28 mouse cellular contexts compared by ENCODE assay signal in the genomic region with DNA sequence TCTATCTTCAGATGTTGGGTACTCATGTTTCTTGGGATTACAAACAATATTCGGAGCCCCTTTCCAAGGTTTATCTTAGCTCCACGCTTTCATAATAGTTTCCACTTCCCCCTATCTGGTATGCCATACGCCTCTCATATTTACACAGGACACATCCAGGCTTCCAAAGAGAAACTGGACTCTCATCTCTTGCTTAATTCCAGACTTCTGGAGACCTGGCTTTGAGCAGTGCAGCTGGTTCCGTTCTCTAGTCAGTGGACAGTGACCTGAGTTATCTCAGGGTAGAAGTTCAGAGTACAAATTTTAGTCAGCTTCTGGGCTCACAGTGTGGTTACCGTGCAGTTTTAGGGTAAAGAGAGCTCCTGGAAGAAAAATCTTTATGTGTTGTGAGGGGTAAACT.
DNase-seq lines count a peak whose midpoint lies in the region; ATAC-seq and TF ChIP-seq lines count a peak whose summit lies in the region.
"Had no signal": no experiment of that assay in that cellular context is flagged by ENCODE, and none has a peak within 500 bp of the region (broad histone marks: within the 10 kb centered on the region; RNA-seq: fewer than 3 reads in every experiment).

No protein-coding gene starts in this region.

- H3K9me3 ChIP-seq in heart, embryonic 16.5 days (replicated peaks; ENCODE audit: control insufficient read depth, low read length), result peaks cover 2% of the 10 kb centered on the region; the same call in 1 of the 2 replicates
- H3K9me3 ChIP-seq in liver, embryonic 15.5 days (replicated peaks), result no peaks in the 10 kb centered on the region
- H3K9me3 ChIP-seq: embryonic facial prominence, embryonic 10.5 days; embryonic facial prominence, embryonic 15.5 days; forebrain, embryonic 12.5 days; heart, embryonic 10.5 days; heart, embryonic 15.5 days; hindbrain, embryonic 15.5 days; limb, embryonic 13.5 days; lung, embryonic 15.5 days; midbrain, embryonic 13.5 days; neural tube, embryonic 13.5 days had no signal

- intact Hi-C loops in heart, postnatal 14 days (cut with DNase I), result no loop called here

- 40% methylated on average over 5 of the region's 5 CpGs for WGBS in heart, embryonic 16.5 days
- WGBS in liver, embryonic 15.5 days (ENCODE audit: insufficient replicate concordance), result 51% methylated on average over 5 of the region's 5 CpGs
- 93% methylated on average over 5 of the region's 5 CpGs for WGBS in cerebellum, adult 2 months

- H3K9ac ChIP-seq in heart, embryonic 16.5 days (ENCODE audit: low read length), result no peak overlapping the region
- no peak overlapping the region for H3K9ac ChIP-seq in liver, embryonic 15.5 days
- H3K9ac ChIP-seq: embryonic facial prominence, embryonic 15.5 days; forebrain, embryonic 12.5 days; forebrain, postnatal 0 days; heart, embryonic 15.5 days; hindbrain, embryonic 15.5 days; limb, embryonic 13.5 days; lung, embryonic 15.5 days; midbrain, embryonic 13.5 days; neural tube, embryonic 13.5 days had no signal

- peak overlapping the region; percentile 16; the same call in 1 of the 2 replicates for H3K27ac ChIP-seq in heart, embryonic 16.5 days (ENCODE audit: low read length)
- H3K27ac ChIP-seq in liver, embryonic 15.5 days (replicated peaks), result no peak overlapping the region
- no peak overlapping the region for H3K27ac ChIP-seq in cerebellum, adult 2 months (ENCODE audit: insufficient read depth, low read length)
- H3K27ac ChIP-seq: embryonic facial prominence, embryonic 10.5 days; embryonic facial prominence, embryonic 15.5 days; forebrain, embryonic 12.5 days; heart, embryonic 10.5 days; heart, embryonic 15.5 days; hindbrain, embryonic 15.5 days; kidney, postnatal 0 days; limb, embryonic 13.5 days; lung, embryonic 15.5 days; macrophage; midbrain, embryonic 13.5 days; neural tube, embryonic 13.5 days had no signal

- H3K27me3 ChIP-seq in heart, embryonic 16.5 days (ENCODE audit: control insufficient read depth, insufficient read depth, low read length), result no peaks in the 10 kb centered on the region
- H3K27me3 ChIP-seq in liver, embryonic 15.5 days, result no peaks in the 10 kb centered on the region
- no peaks in the 10 kb centered on the region for H3K27me3 ChIP-seq in cerebellum, adult 2 months (ENCODE audit: control insufficient read depth, insufficient read depth, low read length)
- H3K27me3 ChIP-seq: embryonic facial prominence, embryonic 15.5 days; forebrain, embryonic 12.5 days; heart, embryonic 15.5 days; hindbrain, embryonic 15.5 days; limb, embryonic 13.5 days; lung, embryonic 15.5 days; midbrain, embryonic 13.5 days; neural tube, embryonic 13.5 days had no signal

- peaks cover 6% of the 10 kb centered on the region; the same call in 1 of the 2 replicates for H3K4me1 ChIP-seq in heart, embryonic 16.5 days (ENCODE audit: control insufficient read depth, insufficient read depth, low read length)
- H3K4me1 ChIP-seq in liver, embryonic 15.5 days (replicated peaks), result no peaks in the 10 kb centered on the region
- no peaks in the 10 kb centered on the region for H3K4me1 ChIP-seq in cerebellum, adult 2 months (ENCODE audit: control insufficient read depth, insufficient read depth, low read length)
- H3K4me1 ChIP-seq: embryonic facial prominence, embryonic 15.5 days; forebrain, embryonic 12.5 days; hindbrain, embryonic 15.5 days; lung, embryonic 15.5 days; midbrain, embryonic 13.5 days; neural tube, embryonic 13.5 days had no signal

- ATAC-seq in heart, embryonic 16.5 days (replicated peaks; ENCODE audit: extremely low read depth, insufficient read depth, low FRiP score), result no peak
- peak; percentile 69 for ATAC-seq in liver, embryonic 15.5 days (ENCODE audit: insufficient read depth)
- ATAC-seq: forebrain, postnatal 0 days; midbrain, embryonic 13.5 days had no signal

- no peak overlapping the region for H3K4me2 ChIP-seq in heart, embryonic 16.5 days (ENCODE audit: low read depth, low read length)
- H3K4me2 ChIP-seq in liver, embryonic 15.5 days, result no peak overlapping the region
- H3K4me2 ChIP-seq: embryonic facial prominence, embryonic 15.5 days; forebrain, embryonic 12.5 days; heart, embryonic 15.5 days; hindbrain, embryonic 15.5 days; limb, embryonic 13.5 days; lung, embryonic 15.5 days; midbrain, embryonic 13.5 days; neural tube, embryonic 13.5 days had no signal

- H3K4me3 ChIP-seq in heart, embryonic 16.5 days (ENCODE audit: low read length), result no peak overlapping the region
- no peak overlapping the region for H3K4me3 ChIP-seq in liver, embryonic 15.5 days (replicated peaks)
- no peak overlapping the region for H3K4me3 ChIP-seq in cerebellum, adult 2 months (replicated peaks; ENCODE audit: insufficient read depth, low read depth, low read length)
- H3K4me3 ChIP-seq: embryonic facial prominence, embryonic 10.5 days; embryonic facial prominence, embryonic 15.5 days; forebrain, embryonic 12.5 days; heart, embryonic 10.5 days; heart, embryonic 15.5 days; hindbrain, embryonic 15.5 days; limb, embryonic 13.5 days; lung, embryonic 15.5 days; midbrain, embryonic 13.5 days; neural tube, embryonic 13.5 days had no signal

- TF ChIP-seq CTCF in cerebellum, adult 2 months (IDR thresholded peaks at IDR 0.05; ENCODE audit: borderline replicate concordance, insufficient read depth, low read depth, low read length), result no peak

- DNase-seq in heart, postnatal 14 days, result no peak
- DNase-seq in lung, postnatal 10 days, result peak; percentile 3
- DNase-seq in lung, postnatal 14 days, result no peak
- peak; percentile 59 for DNase-seq in yolk sac, embryonic 10.5 days (ENCODE audit: low spot score)
- no peak for DNase-seq in cerebellum, adult 2 months
- DNase-seq: adrenal gland, adult 2 months; adrenal gland, postnatal 36 days; cerebellum, adult 18-20 months; cerebellum, postnatal 25 days; forebrain, postnatal 0 days; gastrocnemius, postnatal 14 days; kidney, adult 18-20 months; kidney, postnatal 4 days; right cerebral cortex, postnatal 4 days had no signal

- no peaks in the 10 kb centered on the region for H3K36me3 ChIP-seq in heart, embryonic 16.5 days (ENCODE audit: control insufficient read depth, insufficient read depth)
- H3K36me3 ChIP-seq in liver, embryonic 15.5 days (replicated peaks), result no peaks in the 10 kb centered on the region
- H3K36me3 ChIP-seq: embryonic facial prominence, embryonic 10.5 days; embryonic facial prominence, embryonic 15.5 days; forebrain, embryonic 12.5 days; heart, embryonic 10.5 days; heart, embryonic 15.5 days; hindbrain, embryonic 15.5 days; limb, embryonic 13.5 days; lung, embryonic 15.5 days; midbrain, embryonic 13.5 days; neural tube, embryonic 13.5 days had no signal

- TF ChIP-seq POLR2A in cerebellum, adult 2 months (IDR thresholded peaks at IDR 0.05; ENCODE audit: borderline replicate concordance, insufficient read depth, low read length), result no peak

Comparison
In these comparisons a context has a peak if more than half of its experiments do, and no peak if none do; other contexts are left out.
1. DNase-seq: peak in lung, postnatal 10 days (single experiment) and yolk sac, embryonic 10.5 days (single experiment); none in heart, postnatal 14 days (0 of 2), lung, postnatal 14 days (single experiment) and cerebellum, adult 2 months (0 of 2).